Mouse (Mus musculus) forebrain, embryonic 10.5 days (tissue): ENCODE data around the gene BC030867. TPM values are rescaled to one million over a fixed set of nuclear protein-coding genes. Genes with fewer than 3 reads are reported as not detected.

Experiments
- DNase-seq: peaks from one replicate; pipeline ENCODE4 v3.0.0-alpha.2; 2017; ENCODE audit warnings: low spot score; ENCODE audit errors: extremely low spot score
- H3K27ac ChIP-seq: fragments of 300-500 bp; sonication (generic); 2 replicates; pipeline ENCODE4 v1.5.1; 2016; ENCODE audit warnings: mild to moderate bottlenecking
- H3K27me3 ChIP-seq: fragments of 300-500 bp; sonication (generic); 2 replicates; pipeline ENCODE4 v1.6.1; 2016; ENCODE audit warnings: mild to moderate bottlenecking; ENCODE audit not compliant: poor library complexity, severe bottlenecking
- H3K36me3 ChIP-seq: fragments of 300-500 bp; sonication (generic); replicated peaks from 2 replicates; pipeline ENCODE4 v1.6.1; 2016; ENCODE audit warnings: mild to moderate bottlenecking, moderate library complexity
- H3K4me1 ChIP-seq: fragments of 300-500 bp; sonication (generic); 2 replicates; pipeline ENCODE4 v1.6.1; 2016
- H3K4me3 ChIP-seq: fragments of 300-500 bp; sonication (generic); 2 replicates; pipeline ENCODE4 v1.5.1; 2016; ENCODE audit warnings: mild to moderate bottlenecking, moderate library complexity
- H3K9me3 ChIP-seq: fragments of 300-500 bp; sonication (generic); 2 replicates; pipeline ENCODE4 v1.6.1; 2016; ENCODE audit warnings: mild to moderate bottlenecking, moderate library complexity
- WGBS: fragments of 180-500 bp; shearing (Covaris S2); methylation state at CpG from one replicate; pipeline ENCODE4 v1.1.7; 2016; 5-methylcytosine and 5-hydroxymethylcytosine counted together
- polyA plus RNA-seq: library from polyadenylated mRNA; unstranded; fragments of >200 nt; fragmentation: Nextera tagmentation; extraction: Ambion mirVana; gene quantifications from 2 replicates; pipeline ENCODE4 v1.2.1, GENCODE M21; 2016

The BC030867 gene
- polyA plus RNA-seq, 1 experiment from 2014 or later = 27.3 TPM

DNA sequence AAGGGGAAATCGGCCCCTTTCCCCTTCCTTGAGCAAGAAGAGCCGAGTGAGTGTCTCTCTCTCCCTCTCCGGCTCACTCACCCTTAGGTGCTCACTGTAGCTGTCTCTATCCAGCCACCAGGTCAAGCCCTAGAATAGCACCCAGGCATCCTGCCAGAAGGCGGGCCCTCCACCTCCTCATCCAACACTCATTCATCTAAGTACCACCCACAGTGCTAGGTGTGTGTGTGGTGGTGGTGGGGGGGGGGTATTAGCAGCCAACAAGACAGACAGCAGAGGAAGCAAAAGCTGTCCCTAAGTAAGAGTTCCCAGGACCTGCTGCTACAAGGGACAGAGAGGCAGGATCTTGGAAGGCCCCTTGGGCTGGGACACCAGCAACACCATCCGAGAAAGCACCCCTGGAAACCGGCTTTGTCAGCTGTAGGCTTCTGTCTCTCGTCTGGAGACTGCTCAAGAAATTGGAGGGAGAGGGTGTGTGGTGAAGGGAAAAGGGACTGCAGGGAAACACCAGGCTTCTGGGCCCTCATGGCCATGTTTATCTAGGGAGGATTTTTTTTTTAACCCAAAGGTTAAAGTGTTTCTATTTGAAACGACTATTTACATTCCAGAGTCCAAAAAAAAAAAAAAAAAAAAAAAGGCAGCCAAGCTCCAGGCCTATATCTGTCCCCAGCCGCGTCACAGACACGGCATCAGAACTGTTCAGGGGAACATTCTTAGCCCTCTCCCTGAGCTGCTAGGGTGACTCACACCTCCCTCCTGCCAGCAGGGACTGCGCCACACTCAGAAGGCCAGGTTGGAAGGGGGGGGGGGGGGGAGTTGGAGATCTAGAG is 32.4 kb upstream of the BC030867 start:
- Histone ChIP-seq H3K36me3 (peaks cover 8% of the 10 kb centered on the region), H3K27me3 (no peaks in the 10 kb centered on the region), H3K9me3 (no peaks in the 10 kb centered on the region), H3K4me3 (no peak overlapping the region), H3K4me1 (peaks cover 82% of the 10 kb centered on the region), H3K27ac (no peak overlapping the region)
- DNase-seq = no peak
- 62% methylated on average over 12 of the region's 12 CpGs for WGBS

- Histone ChIP-seq H3K9me3 (no peaks in the 10 kb centered on the region), H3K36me3 (peaks cover 9% of the 10 kb centered on the region), H3K27me3 (no peaks in the 10 kb centered on the region), H3K4me1 (peaks cover 79% of the 10 kb centered on the region), H3K4me3 (no peak overlapping the region), H3K27ac (no peak overlapping the region)
- 68% methylated on average over 5 of the region's 5 CpGs for WGBS
- no peak for DNase-seq
These were observed 31.8 kb upstream of the BC030867 start for GRCm38 (mm10) chr11:102216886-102217240.

DNA sequence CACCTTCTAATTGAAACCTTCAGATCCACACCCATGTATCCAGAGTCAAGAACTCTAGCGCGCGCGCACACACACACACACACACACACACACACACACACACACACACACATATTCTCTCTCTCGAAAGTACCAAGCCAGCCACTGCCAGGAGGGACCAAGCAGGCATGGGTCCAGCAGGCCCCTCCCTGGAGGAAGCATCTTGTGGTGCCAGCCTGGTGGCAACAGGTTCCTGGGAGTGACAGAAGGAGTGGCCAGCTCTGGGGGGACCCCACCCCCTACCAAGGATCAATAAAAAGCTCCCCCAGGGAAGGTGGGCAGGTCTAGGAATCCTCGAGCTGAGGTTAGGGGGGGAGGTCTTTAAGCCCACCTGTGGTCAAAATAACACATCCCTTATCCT is 31.3 kb upstream of the BC030867 start:
- Histone ChIP-seq H3K4me3 (no peak overlapping the region), H3K4me1 (peaks cover 81% of the 10 kb centered on the region)
- DNase-seq = no peak

DNA sequence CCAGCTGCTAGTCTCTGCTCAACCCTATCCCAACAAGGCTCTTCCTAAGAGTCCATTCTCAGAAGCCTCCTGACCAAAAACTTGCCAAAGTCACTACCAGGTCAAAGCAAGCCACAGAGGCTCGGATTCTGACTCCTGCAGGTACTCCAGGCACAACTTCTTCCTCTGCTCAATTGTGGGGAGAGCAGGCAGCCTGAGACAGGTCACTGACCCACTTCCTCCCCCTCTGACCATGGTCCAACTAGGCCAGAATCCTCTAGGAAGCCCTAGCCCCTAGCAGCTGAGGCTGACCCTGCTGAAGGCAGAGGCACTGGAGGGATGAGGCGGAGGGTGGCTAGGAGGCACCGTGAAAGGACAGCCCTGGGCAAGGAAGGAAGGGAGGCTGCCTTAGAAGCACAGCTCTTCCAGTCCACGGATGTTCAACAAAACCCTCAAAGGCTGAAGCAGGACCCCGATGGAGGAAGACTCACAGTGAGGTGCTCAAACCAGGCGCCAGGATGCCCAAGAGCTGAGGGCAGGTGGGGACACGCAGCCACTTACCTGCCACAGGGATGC is 30.7 kb upstream of the BC030867 start:
- Histone ChIP-seq H3K27ac (peak overlapping the region; percentile 82), H3K9me3 (no peaks in the 10 kb centered on the region), H3K4me3 (peak overlapping the region; percentile 39), H3K4me1 (peaks cover 84% of the 10 kb centered on the region), H3K36me3 (peaks cover 14% of the 10 kb centered on the region), H3K27me3 (no peaks in the 10 kb centered on the region)
- WGBS = 73% methylated on average over 7 of the region's 7 CpGs
- DNase-seq = no peak

More for the DNA sequence above, 31.3 kb upstream of the BC030867 start:
- no peaks in the 10 kb centered on the region for H3K27me3 ChIP-seq
- H3K27ac ChIP-seq = no peak overlapping the region
- 82% methylated on average over 6 of the region's 6 CpGs for WGBS
- no peaks in the 10 kb centered on the region for H3K9me3 ChIP-seq
- peaks cover 14% of the 10 kb centered on the region for H3K36me3 ChIP-seq

- peaks cover 87% of the 10 kb centered on the region for H3K4me1 ChIP-seq
- no peaks in the 10 kb centered on the region for H3K9me3 ChIP-seq
- H3K4me3 ChIP-seq = peak overlapping the region; percentile 39
- H3K27ac ChIP-seq = peak overlapping the region; percentile 82
- whole genome bisulfite sequencing = under 1% methylated on average over 10 of the region's 10 CpGs
- H3K36me3 ChIP-seq = peaks cover 14% of the 10 kb centered on the region
- H3K27me3 ChIP-seq = peaks cover 6% of the 10 kb centered on the region
- peak; percentile 72 for DNase-seq
These were observed 29.9 kb upstream of the BC030867 start for GRCm38 (mm10) chr11:102218783-102219182.

DNA sequence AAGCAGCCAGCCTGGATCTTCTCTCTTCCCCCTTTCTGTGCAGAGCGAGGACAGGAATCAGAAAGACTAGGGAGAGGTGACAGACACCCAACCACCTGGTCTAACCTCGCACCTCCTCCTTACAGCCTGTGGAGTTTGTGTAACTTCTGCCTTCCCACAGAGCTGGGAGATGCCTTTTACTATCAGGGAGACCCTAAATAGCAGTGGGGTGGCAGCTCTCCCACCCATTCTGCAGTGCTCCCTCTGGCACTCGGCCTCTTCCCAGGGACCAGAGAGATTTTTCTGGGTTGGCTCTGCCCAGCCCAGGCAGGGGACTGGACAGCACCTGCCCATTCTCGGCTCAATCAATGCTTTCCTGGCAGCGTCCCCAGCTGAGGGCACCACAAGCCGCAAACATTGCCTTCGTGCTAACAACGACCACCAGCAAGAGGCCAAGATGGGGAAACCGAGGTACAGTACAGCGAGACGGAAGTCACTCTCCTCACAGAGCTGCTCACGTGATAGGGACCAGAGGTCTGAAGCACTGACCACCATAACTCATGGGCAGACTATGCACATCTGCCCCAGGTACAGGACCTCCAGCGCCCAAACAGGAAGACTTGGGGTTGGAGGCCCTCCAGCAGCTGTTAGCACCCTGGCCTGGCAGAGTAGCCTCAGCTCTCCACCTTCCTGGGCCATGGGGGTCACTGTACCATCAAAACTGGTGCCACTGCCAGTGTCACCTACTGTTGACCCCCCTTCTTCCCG is 29.3 kb upstream of the BC030867 start:
- Histone ChIP-seq H3K4me1 (peaks cover 87% of the 10 kb centered on the region), H3K9me3 (no peaks in the 10 kb centered on the region), H3K27ac (peak overlapping the region; percentile 82), H3K27me3 (peaks cover 12% of the 10 kb centered on the region), H3K4me3 (peak overlapping the region; percentile 39), H3K36me3 (peaks cover 14% of the 10 kb centered on the region)
- 77% methylated on average over 14 of the region's 14 CpGs for WGBS
- DNase-seq = no peak

DNA sequence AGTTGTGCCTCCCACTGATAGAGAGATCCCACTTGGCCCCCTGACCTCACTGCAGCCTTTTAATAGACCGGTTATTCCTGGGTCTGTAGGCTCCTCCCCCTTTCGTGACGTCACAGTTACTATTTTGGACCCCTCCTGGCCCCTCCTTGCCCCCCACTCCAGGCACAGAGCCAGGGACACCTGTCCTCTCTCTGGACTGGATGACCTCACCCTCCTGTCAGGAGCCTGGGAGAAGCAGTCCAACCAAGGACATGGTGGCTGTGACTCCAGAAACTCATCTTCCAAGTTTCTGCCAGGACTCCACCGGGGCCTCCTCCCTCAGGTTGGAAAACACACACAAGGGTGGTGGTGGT is 28.7 kb upstream of the BC030867 start:
- H3K27ac ChIP-seq = no peak overlapping the region
- peaks cover 87% of the 10 kb centered on the region for H3K4me1 ChIP-seq
- no peak overlapping the region for H3K4me3 ChIP-seq
- 78% methylated on average over 4 of the region's 4 CpGs for WGBS
- H3K27me3 ChIP-seq = peaks cover 18% of the 10 kb centered on the region
- peaks cover 14% of the 10 kb centered on the region for H3K36me3 ChIP-seq
- DNase-seq = no peak
- no peaks in the 10 kb centered on the region for H3K9me3 ChIP-seq

- no peak overlapping the region for H3K27ac ChIP-seq
- H3K9me3 ChIP-seq = no peaks in the 10 kb centered on the region
- H3K27me3 ChIP-seq = peaks cover 23% of the 10 kb centered on the region
- no peak for DNase-seq
- peaks cover 87% of the 10 kb centered on the region for H3K4me1 ChIP-seq
- H3K4me3 ChIP-seq = no peak overlapping the region
- peaks cover 14% of the 10 kb centered on the region for H3K36me3 ChIP-seq
- WGBS = 75% methylated on average over 6 of the region's 6 CpGs
These were observed 28.2 kb upstream of the BC030867 start for GRCm38 (mm10) chr11:102220451-102220850.

DNA sequence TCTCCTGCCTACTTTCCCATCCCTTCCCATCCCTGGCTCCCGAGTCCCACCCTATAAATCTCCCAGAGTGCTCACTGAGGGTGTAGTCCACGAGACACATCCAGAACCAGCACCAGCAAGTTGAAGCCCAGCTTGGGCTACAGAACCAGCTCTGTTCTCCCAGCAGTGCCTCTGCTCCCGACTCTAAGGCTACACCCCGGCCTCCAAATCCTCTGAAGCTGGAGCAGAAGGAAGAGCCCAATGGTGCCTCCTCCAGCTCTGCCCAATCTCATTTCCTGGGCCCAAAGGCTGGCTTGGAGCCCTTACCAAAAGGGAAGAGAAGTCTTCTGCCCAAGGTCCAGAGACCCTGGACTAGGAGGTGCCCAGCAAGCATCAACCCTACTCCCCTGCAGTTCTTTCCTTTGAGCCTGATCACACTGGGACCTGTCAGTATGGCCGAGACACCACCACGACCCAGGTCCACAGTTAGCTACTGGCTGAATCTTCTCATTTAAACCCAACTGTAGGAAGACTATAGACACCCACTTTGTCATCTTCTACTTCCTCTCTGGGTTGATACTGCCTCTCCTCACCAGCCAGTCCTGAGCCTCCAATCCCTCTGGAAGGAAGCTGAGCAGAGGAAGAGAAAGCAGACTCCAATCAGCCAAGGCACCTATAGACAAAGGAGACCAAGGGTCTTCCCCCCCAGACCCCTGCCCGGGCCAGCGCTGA is 27.3 kb upstream of the BC030867 start:
- H3K4me1 ChIP-seq = peaks cover 87% of the 10 kb centered on the region
- H3K36me3 ChIP-seq = peaks cover 14% of the 10 kb centered on the region
- H3K27ac ChIP-seq = peak overlapping the region; percentile 54
- DNase-seq = no peak
- H3K27me3 ChIP-seq = peaks cover 32% of the 10 kb centered on the region
- WGBS = 90% methylated on average over 8 of the region's 8 CpGs
- H3K9me3 ChIP-seq = no peaks in the 10 kb centered on the region
- no peak overlapping the region for H3K4me3 ChIP-seq

GRCm38 (mm10) chr11:102221954-102222351 is 26.7 kb upstream of the BC030867 start:
- Histone ChIP-seq H3K4me1 (peaks cover 87% of the 10 kb centered on the region), H3K27ac (peak overlapping the region; percentile 54), H3K9me3 (no peaks in the 10 kb centered on the region), H3K36me3 (peaks cover 14% of the 10 kb centered on the region), H3K27me3 (peaks cover 38% of the 10 kb centered on the region), H3K4me3 (no peak overlapping the region)
- DNase-seq = no peak
- WGBS = 85% methylated on average over 8 of the region's 8 CpGs

DNA sequence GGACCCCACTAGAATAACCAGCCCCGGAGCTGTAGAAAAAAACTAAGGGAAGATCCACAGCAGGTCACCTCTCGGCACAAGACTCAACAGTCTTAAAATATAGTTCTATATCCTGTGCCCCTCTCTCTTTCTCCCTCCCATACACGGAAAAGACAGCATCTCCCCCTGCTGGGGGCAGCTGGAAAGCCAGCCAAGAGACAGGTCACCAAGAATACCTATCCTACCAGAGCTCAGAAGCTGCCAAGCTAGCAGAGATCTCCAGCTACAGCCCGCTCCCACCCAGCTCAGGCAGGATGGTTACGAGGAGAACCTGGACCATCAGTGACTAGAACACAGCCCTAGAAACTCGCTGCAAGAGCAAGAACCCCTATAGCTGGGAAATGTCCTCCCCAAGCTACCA is 25.5 kb upstream of the BC030867 start:
- DNase-seq = peak; percentile 54
- Histone ChIP-seq H3K4me3 (no peak overlapping the region), H3K4me1 (peaks cover 87% of the 10 kb centered on the region), H3K36me3 (peaks cover 14% of the 10 kb centered on the region), H3K27ac (no peak overlapping the region), H3K27me3 (peaks cover 49% of the 10 kb centered on the region), H3K9me3 (no peaks in the 10 kb centered on the region)
- WGBS = 49% methylated on average over 6 of the region's 6 CpGs

DNA sequence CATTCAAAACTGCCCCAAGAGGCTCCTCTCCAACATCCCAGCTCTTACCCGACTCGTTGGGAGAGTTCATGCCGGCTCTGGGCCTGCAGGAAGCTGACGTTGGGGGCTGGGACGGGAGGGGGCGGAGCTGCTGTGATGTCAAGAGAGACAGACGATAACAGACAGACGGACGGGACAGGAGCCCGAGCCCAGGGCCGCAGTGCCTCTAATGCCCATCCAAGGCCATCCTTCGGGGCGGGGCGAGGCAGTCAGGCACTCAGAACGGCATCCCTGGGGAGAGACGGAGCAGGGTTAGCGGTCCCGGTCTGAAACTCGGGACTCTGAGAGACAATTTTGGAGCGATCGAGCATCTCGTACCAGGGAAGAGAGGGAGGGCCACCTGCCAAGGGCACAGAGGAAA is 24.0 kb upstream of the BC030867 start:
- H3K9me3 ChIP-seq = no peaks in the 10 kb centered on the region
- H3K4me3 ChIP-seq = peak overlapping the region; percentile 35
- peaks cover 87% of the 10 kb centered on the region for H3K4me1 ChIP-seq
- no peak for DNase-seq
- 10% methylated on average over 22 of the region's 22 CpGs for WGBS
- peak overlapping the region; percentile 45 for H3K27ac ChIP-seq
- peaks cover 14% of the 10 kb centered on the region for H3K36me3 ChIP-seq
- H3K27me3 ChIP-seq = peaks cover 60% of the 10 kb centered on the region
